Mouse (Mus musculus) heart, postnatal 0 days (tissue): ENCODE measurements at regions not wholly inside any gene's neighbourhood (a gene's known extent, or its start where the extent isn't known, plus 50 kb on each side); places are given as distances from the start of the nearest gene placed in this dataset.

ENCODE experiments used
- ATAC-seq: fragments of 200-750 bp; cut with Nextera tagmentation; 2 replicates; pipeline ENCODE4 v1.8.0; 2017; ENCODE audit warnings: low read depth, moderate number of reproducible peaks, moderate library complexity; ENCODE audit not compliant: insufficient read depth
- DNase-seq: peaks from one replicate; pipeline ENCODE4 v3.0.0-alpha.2; 2016; ENCODE audit warnings: low spot score
- H3K27ac ChIP-seq: fragments of 300-500 bp; sonication (generic); 2 replicates; pipeline ENCODE4 v1.5.1; 2014; ENCODE audit warnings: low read depth, mild to moderate bottlenecking
- H3K27me3 ChIP-seq: fragments of 300-500 bp; sonication (generic); 2 replicates; pipeline ENCODE4 v1.6.1; 2014; ENCODE audit warnings: low read length, mixed read lengths; ENCODE audit not compliant: control insufficient read depth, insufficient read depth
- H3K36me3 ChIP-seq: fragments of 300-500 bp; sonication (generic); replicated peaks from 2 replicates; pipeline ENCODE4 v1.6.1; 2014; ENCODE audit warnings: low read length, mixed read lengths; ENCODE audit not compliant: control insufficient read depth, insufficient read depth
- H3K4me1 ChIP-seq: fragments of 300-500 bp; sonication (generic); 2 replicates; pipeline ENCODE4 v1.6.1; 2014; ENCODE audit warnings: antibody characterized with exemption; ENCODE audit not compliant: control insufficient read depth, insufficient read depth
- H3K4me2 ChIP-seq: fragments of 300-500 bp; sonication (generic); 2 replicates; pipeline ENCODE4 v1.6.1; 2014; ENCODE audit warnings: low read depth, mild to moderate bottlenecking, low read length, moderate library complexity
- H3K4me3 ChIP-seq: fragments of 300-500 bp; sonication (generic); 2 replicates; pipeline ENCODE4 v1.5.1; 2014; ENCODE audit warnings: low read depth, low read length
- H3K9ac ChIP-seq: fragments of 300-500 bp; sonication (generic); replicated peaks from 2 replicates; pipeline ENCODE4 v1.6.1; 2014; ENCODE audit warnings: low read depth, low read length, mixed read lengths
- H3K9me3 ChIP-seq: fragments of 300-500 bp; sonication (generic); replicated peaks from 2 replicates; pipeline ENCODE4 v1.6.1; 2016; ENCODE audit warnings: low read length; ENCODE audit not compliant: control insufficient read depth
- CTCF ChIP-seq: IDR thresholded peaks from 2 replicates; pipeline ENCODE4 v1.5.1; 2016; ENCODE audit warnings: antibody characterized with exemption, control low read depth, low read depth
- EP300 ChIP-seq: IDR thresholded peaks from 2 replicates; pipeline ENCODE4 v1.6.1; 2016; ENCODE audit warnings: antibody characterized with exemption, low read depth
- WGBS: fragments of 180-500 bp; shearing (Covaris S2); extraction: QIAGEN DNeasy Blood & Tissue Kit; methylation state at CpG from one replicate; pipeline ENCODE4 v1.1.7; 2014; 5-methylcytosine and 5-hydroxymethylcytosine counted together

GRCm38 (mm10) chr3:9346356-9346755 lies 263.5 kb downstream of the Zfp704 start:
- WGBS: 10% methylated on average over 13 of the region's 13 CpGs
- H3K4me2 ChIP-seq: peak overlapping the region; percentile 82
- DNase-seq (no peak), ATAC-seq (no peak)
- H3K36me3 ChIP-seq: no peaks in the 10 kb centered on the region
- no peak overlapping the region for H3K9ac ChIP-seq
- H3K4me3 ChIP-seq: peak overlapping the region; percentile 52
- H3K9me3 ChIP-seq: no peaks in the 10 kb centered on the region
- H3K27ac ChIP-seq: no peak overlapping the region
- H3K4me1 ChIP-seq: 0 out of 2 replicates have a peak, but pooled peaks cover 3% of the 10 kb centered on the region
- H3K27me3 ChIP-seq: no peaks in the 10 kb centered on the region
- TF ChIP-seq EP300 (no peak), CTCF (no peak)

- DNase-seq (no peak), ATAC-seq (no peak)
- Histone ChIP-seq H3K9me3 (no peaks in the 10 kb centered on the region), H3K27ac (no peak overlapping the region), H3K4me3 (peak overlapping the region; percentile 52; the same call in 1 of the 2 replicates), H3K4me2 (peak overlapping the region; percentile 82), H3K36me3 (no peaks in the 10 kb centered on the region), H3K27me3 (no peaks in the 10 kb centered on the region), H3K4me1 (peaks cover 4% of the 10 kb centered on the region; the same call in 1 of the 2 replicates), H3K9ac (no peak overlapping the region)
- TF ChIP-seq CTCF (no peak), EP300 (no peak)
- 54% methylated on average over 9 of the region's 9 CpGs for WGBS
Measured at GRCm38 (mm10) chr3:9345885-9346284, 264.0 kb downstream of the Zfp704 start.

GRCm38 (mm10) chr3:9343586-9343985 lies 266.3 kb downstream of the Zfp704 start:
- H3K4me3 ChIP-seq: no peak overlapping the region
- DNase-seq: no peak
- H3K36me3 ChIP-seq: no peaks in the 10 kb centered on the region
- TF ChIP-seq CTCF (no peak), EP300 (no peak)
- no peaks in the 10 kb centered on the region for H3K9me3 ChIP-seq
- no peaks in the 10 kb centered on the region for H3K27me3 ChIP-seq
- H3K4me2 ChIP-seq: no peak overlapping the region
- H3K27ac ChIP-seq: no peak overlapping the region
- WGBS: 8% methylated on average over 4 of the region's 4 CpGs
- peaks cover 8% of the 10 kb centered on the region; the same call in 1 of the 2 replicates for H3K4me1 ChIP-seq
- no peak overlapping the region for H3K9ac ChIP-seq
- no peak for ATAC-seq

- Histone ChIP-seq H3K36me3 (no peaks in the 10 kb centered on the region), H3K4me1 (peaks cover 5% of the 10 kb centered on the region; the same call in 1 of the 2 replicates), H3K9ac (no peak overlapping the region), H3K4me2 (no peak overlapping the region), H3K27ac (no peak overlapping the region), H3K27me3 (no peaks in the 10 kb centered on the region), H3K4me3 (no peak overlapping the region), H3K9me3 (no peaks in the 10 kb centered on the region)
- TF ChIP-seq EP300 (no peak), CTCF (no peak)
- WGBS: 91% methylated on average over 3 of the region's 3 CpGs
- ATAC-seq (no peak), DNase-seq (no peak)
Measured at GRCm38 (mm10) chr3:9342167-9342566, 267.7 kb downstream of the Zfp704 start.

GRCm38 (mm10) chr3:9341657-9342056 lies 268.2 kb downstream of the Zfp704 start:
- DNase-seq (no peak), ATAC-seq (no peak)
- Histone ChIP-seq H3K9ac (no peak overlapping the region), H3K4me2 (no peak overlapping the region), H3K4me3 (no peak overlapping the region), H3K4me1 (peaks cover 5% of the 10 kb centered on the region; the same call in 1 of the 2 replicates), H3K27ac (no peak overlapping the region), H3K9me3 (no peaks in the 10 kb centered on the region), H3K36me3 (no peaks in the 10 kb centered on the region), H3K27me3 (no peaks in the 10 kb centered on the region)
- TF ChIP-seq CTCF (no peak), EP300 (no peak)
- WGBS: 81% methylated on average over 5 of the region's 5 CpGs

GRCm38 (mm10) chr3:9341244-9341643 lies 268.6 kb downstream of the Zfp704 start:
- H3K9me3 ChIP-seq: no peaks in the 10 kb centered on the region
- DNase-seq (no peak), ATAC-seq (no peak)
- H3K27ac ChIP-seq: no peak overlapping the region
- H3K4me3 ChIP-seq: no peak overlapping the region
- no peak overlapping the region for H3K9ac ChIP-seq
- 42% methylated on average over 4 of the region's 4 CpGs for WGBS
- peak overlapping the region; percentile 74; the same call in 1 of the 2 replicates for H3K4me2 ChIP-seq
- H3K4me1 ChIP-seq: peaks cover 5% of the 10 kb centered on the region; the same call in 1 of the 2 replicates
- TF ChIP-seq EP300 (no peak), CTCF (no peak)
- no peaks in the 10 kb centered on the region for H3K27me3 ChIP-seq
- no peaks in the 10 kb centered on the region for H3K36me3 ChIP-seq
